Mouse (Mus musculus): ENCODE measurements around the gene Polr3gl.

- TF ChIP-seq POLR2A (IDR thresholded peaks at IDR 0.05; ENCODE audit: low read depth, low read length) (no peak), CTCF (IDR thresholded peaks at IDR 0.05; ENCODE audit: borderline replicate concordance, insufficient read depth, low read length) (no peak)
These were observed 5.4 kb upstream of the Polr3gl start for GRCm38 (mm10) chr3:96599411-96599810.

All from embryonic fibroblast, embryonic 13.5 days (primary cell).